23 mouse cellular contexts compared by ENCODE assay signal in the genomic region with DNA sequence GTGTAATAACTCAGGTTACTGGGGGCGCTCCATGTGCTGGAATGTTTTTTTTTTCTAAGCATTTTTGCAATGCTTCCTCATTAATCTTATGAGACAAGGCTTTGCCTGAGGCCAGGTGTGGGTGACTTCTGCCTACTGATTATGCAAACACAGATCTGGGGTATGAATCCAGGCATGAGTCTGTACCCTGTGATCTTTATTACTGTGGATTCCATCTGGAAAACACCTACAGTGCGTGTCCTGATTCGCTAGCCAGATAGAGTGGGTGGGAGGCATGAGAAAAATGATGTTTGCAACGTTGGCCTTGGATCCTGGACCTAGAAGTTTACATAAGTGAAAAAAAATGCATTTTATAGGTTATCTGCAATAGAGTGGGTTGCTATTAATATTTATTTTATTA.
DNase-seq lines count a peak whose midpoint lies in the region; ATAC-seq and TF ChIP-seq lines count a peak whose summit lies in the region.
"Had no signal": no experiment of that assay in that cellular context is flagged by ENCODE, and none has a peak within 500 bp of the region (broad histone marks: within the 10 kb centered on the region; RNA-seq: fewer than 3 reads in every experiment).

No protein-coding gene starts in this region.

- no peak overlapping the region for H3K4me3 ChIP-seq in midbrain, embryonic 14.5 days (replicated peaks; ENCODE audit: low read depth, low read length)
- no peak overlapping the region for H3K4me3 ChIP-seq in midbrain, embryonic 11.5 days (ENCODE audit: low read depth, low read length)
- H3K4me3 ChIP-seq in kidney, adult 2 months (ENCODE audit: insufficient read depth, low read depth, low read length), result no peak overlapping the region
- H3K4me3 ChIP-seq: embryonic facial prominence, embryonic 13.5 days; forebrain, embryonic 10.5 days; heart, embryonic 12.5 days; midbrain, embryonic 10.5 days; myocyte; neural tube, embryonic 15.5 days had no signal

- no peak overlapping the region for H3K27ac ChIP-seq in midbrain, embryonic 14.5 days (replicated peaks; ENCODE audit: low read depth, low read length)
- H3K27ac ChIP-seq in midbrain, embryonic 11.5 days (ENCODE audit: low read depth, low read length), result no peak overlapping the region
- H3K27ac ChIP-seq in kidney, adult 2 months (ENCODE audit: insufficient read depth, low read depth, low read length), result no peak overlapping the region
- H3K27ac ChIP-seq: embryonic facial prominence, embryonic 13.5 days; forebrain, embryonic 10.5 days; hindbrain, postnatal 0 days; midbrain, embryonic 10.5 days; neural tube, embryonic 15.5 days had no signal

- no peak overlapping the region for H3K9ac ChIP-seq in midbrain, embryonic 14.5 days (replicated peaks; ENCODE audit: low read length)
- H3K9ac ChIP-seq in midbrain, embryonic 11.5 days (ENCODE audit: low read length), result no peak overlapping the region
- H3K9ac ChIP-seq: embryonic facial prominence, embryonic 13.5 days; heart, embryonic 12.5 days; neural tube, embryonic 15.5 days had no signal

- no peak for TF ChIP-seq POLR2A in kidney, adult 2 months (IDR thresholded peaks at IDR 0.05; ENCODE audit: low read depth, low read length)

- peak; percentile 9 to 31 for DNase-seq in frontal cortex, postnatal 36 days (ENCODE audit: low spot score in 2 of 2)
- DNase-seq in frontal cortex, postnatal 10 days (ENCODE audit: low spot score in 2 of 2), result no peak
- peak; percentile 26 for DNase-seq in midbrain, embryonic 14.5 days
- DNase-seq in midbrain, embryonic 11.5 days (ENCODE audit: low spot score, missing footprints), result no peak
- DNase-seq in embryo, embryonic 11 days, result peak; percentile 26
- peak; percentile 17 for DNase-seq in layer of hippocampus, adult 9-10 months (ENCODE audit: low spot score)
- DNase-seq in kidney, adult 2 months, result no peak
- DNase-seq in testis, postnatal 14 days (ENCODE audit: low spot score), result no peak
- DNase-seq: adrenal gland, postnatal 14 days; B cell, adult 2 months; cerebellum, adult 2 months; kidney, adult 18-20 months; kidney, postnatal 14 days; lung, adult 18-20 months; lung, postnatal 36 days; thymus, postnatal 36 days had no signal

- no peaks in the 10 kb centered on the region for H3K27me3 ChIP-seq in midbrain, embryonic 14.5 days (ENCODE audit: control insufficient read depth, insufficient read depth, low read length)
- H3K27me3 ChIP-seq in midbrain, embryonic 11.5 days (ENCODE audit: control insufficient read depth, insufficient read depth, low read length), result no peaks in the 10 kb centered on the region
- H3K27me3 ChIP-seq in kidney, adult 2 months (replicated peaks; ENCODE audit: control insufficient read depth, insufficient read depth, low read length), result no peaks in the 10 kb centered on the region
- H3K27me3 ChIP-seq: embryonic facial prominence, embryonic 13.5 days; heart, embryonic 12.5 days; neural tube, embryonic 15.5 days had no signal

- WGBS in midbrain, embryonic 14.5 days, result 68% methylated on average over 4 of the region's 4 CpGs
- 86% methylated on average over 4 of the region's 4 CpGs for WGBS in midbrain, embryonic 11.5 days
- WGBS in kidney, adult 2 months, result 68% methylated on average over 4 of the region's 4 CpGs

- no peaks in the 10 kb centered on the region for H3K36me3 ChIP-seq in midbrain, embryonic 14.5 days (ENCODE audit: control insufficient read depth, insufficient read depth, low read length)
- H3K36me3 ChIP-seq in midbrain, embryonic 11.5 days (ENCODE audit: control insufficient read depth, insufficient read depth, low read length), result no peaks in the 10 kb centered on the region
- no peaks in the 10 kb centered on the region for H3K36me3 ChIP-seq in kidney, adult 2 months (ENCODE audit: control insufficient read depth, insufficient read depth, low read length)
- H3K36me3 ChIP-seq: embryonic facial prominence, embryonic 13.5 days; forebrain, embryonic 10.5 days; heart, embryonic 12.5 days; midbrain, embryonic 10.5 days; neural tube, embryonic 15.5 days had no signal

- no peak overlapping the region for H3K4me2 ChIP-seq in midbrain, embryonic 14.5 days (ENCODE audit: low read length)
- no peak overlapping the region for H3K4me2 ChIP-seq in midbrain, embryonic 11.5 days
- H3K4me2 ChIP-seq: embryonic facial prominence, embryonic 13.5 days; heart, embryonic 12.5 days; neural tube, embryonic 15.5 days had no signal

- H3K4me1 ChIP-seq in midbrain, embryonic 14.5 days (ENCODE audit: control insufficient read depth, insufficient read depth, low read length), result no peaks in the 10 kb centered on the region
- H3K4me1 ChIP-seq in midbrain, embryonic 11.5 days (ENCODE audit: control insufficient read depth, insufficient read depth, low read length), result no peaks in the 10 kb centered on the region
- H3K4me1 ChIP-seq in kidney, adult 2 months (ENCODE audit: control insufficient read depth, insufficient read depth, low read length), result no peaks in the 10 kb centered on the region
- H3K4me1 ChIP-seq: embryonic facial prominence, embryonic 13.5 days; forebrain, embryonic 10.5 days; heart, embryonic 12.5 days; midbrain, embryonic 10.5 days; neural tube, embryonic 15.5 days had no signal

- TF ChIP-seq CTCF in kidney, adult 2 months (conservative IDR thresholded peaks at IDR 0.05; ENCODE audit: insufficient read depth, insufficient read length, low read depth, low read length), result no peak

- H3K9me3 ChIP-seq in midbrain, embryonic 14.5 days (ENCODE audit: control insufficient read depth, low read length), result no peaks in the 10 kb centered on the region
- no peaks in the 10 kb centered on the region for H3K9me3 ChIP-seq in midbrain, embryonic 11.5 days (ENCODE audit: control insufficient read depth, low read length)
- H3K9me3 ChIP-seq: embryonic facial prominence, embryonic 13.5 days; forebrain, embryonic 10.5 days; heart, embryonic 12.5 days; midbrain, embryonic 10.5 days; neural tube, embryonic 15.5 days had no signal

- ATAC-seq in midbrain, embryonic 14.5 days (ENCODE audit: low FRiP score, low TSS enrichment), result no peak
- ATAC-seq in midbrain, embryonic 11.5 days (ENCODE audit: low FRiP score), result no peak
- ATAC-seq: hindbrain, postnatal 0 days had no signal

Comparison
In these comparisons a context has a peak if more than half of its experiments do, and no peak if none do; other contexts are left out.
1. DNase-seq: peak in frontal cortex, postnatal 36 days (2 of 2), midbrain, embryonic 14.5 days (single experiment), embryo, embryonic 11 days (single experiment) and layer of hippocampus, adult 9-10 months (single experiment); none in frontal cortex, postnatal 10 days (0 of 2), midbrain, embryonic 11.5 days (single experiment), kidney, adult 2 months (single experiment) and testis, postnatal 14 days (single experiment).